Mouse (Mus musculus): ENCODE results near the gene Bcas3.
"Not testable (repeated sequence)": the region's sequence is repeated elsewhere in the genome, so short reads cannot be mapped to it uniquely, and the experiment has no call there.

Bcas3 gene

DNA sequence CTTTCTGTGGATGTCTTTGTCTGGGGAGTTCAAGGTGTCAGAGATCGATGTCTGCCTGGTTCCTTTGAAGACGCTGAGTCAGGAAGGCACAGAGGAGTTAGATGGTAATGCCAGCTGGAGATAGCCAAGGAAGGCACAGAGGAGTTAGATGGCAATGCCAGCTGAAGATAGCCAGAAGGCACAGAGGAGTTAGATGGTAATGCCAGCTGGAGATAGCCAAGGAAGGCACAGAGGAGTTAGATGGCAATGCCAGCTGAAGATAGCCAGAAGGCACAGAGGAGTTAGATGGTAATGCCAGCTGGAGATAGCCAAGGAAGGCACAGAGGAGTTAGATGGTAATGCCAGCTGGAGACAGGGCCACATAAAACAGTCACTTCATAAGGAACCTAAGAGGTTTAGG, 363.8 kb downstream of the Bcas3 start:
- DNase-seq = not testable (repeated sequence)

DNA sequence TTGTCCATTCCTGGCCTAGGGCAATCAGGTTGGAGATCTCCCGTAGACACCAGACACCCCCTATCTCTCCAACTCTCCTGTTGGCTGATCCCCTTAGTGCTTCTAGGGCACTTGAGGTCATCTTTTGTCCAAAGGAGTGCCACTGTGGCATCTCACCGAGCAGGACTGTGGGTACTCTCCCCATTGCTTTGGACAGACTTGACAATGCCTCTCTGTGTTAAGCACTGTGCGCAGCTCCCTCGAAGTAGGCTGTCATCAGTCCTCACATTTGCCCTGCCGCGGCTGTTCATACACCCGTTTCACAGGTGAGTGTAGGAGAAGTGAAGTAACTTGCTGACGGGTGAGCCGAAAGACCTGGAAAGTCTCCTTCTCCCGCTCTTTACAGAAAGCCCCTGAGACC, 366.1 kb downstream of the Bcas3 start:
- no peak for DNase-seq

DNA sequence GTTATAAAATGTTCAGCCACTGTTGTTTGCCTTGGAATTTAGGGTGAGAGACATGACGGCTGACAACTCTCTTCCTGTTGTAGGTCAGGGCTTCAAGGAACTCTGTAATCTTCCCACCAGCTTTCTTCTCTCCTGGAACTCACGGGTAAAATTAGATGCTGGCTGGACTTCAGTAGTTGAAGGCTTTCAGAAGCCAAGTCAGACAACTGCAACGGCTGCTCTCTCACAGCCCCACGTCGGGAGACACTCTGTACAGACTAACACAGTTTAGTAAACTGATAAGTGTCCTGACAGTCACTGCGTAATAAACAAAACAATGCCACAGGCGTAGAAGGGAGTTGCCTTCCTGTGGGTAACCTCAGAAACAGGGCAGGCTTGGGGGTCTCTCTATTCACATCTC, 366.8 kb downstream of the Bcas3 start:
- DNase-seq = peak; percentile 70

DNA sequence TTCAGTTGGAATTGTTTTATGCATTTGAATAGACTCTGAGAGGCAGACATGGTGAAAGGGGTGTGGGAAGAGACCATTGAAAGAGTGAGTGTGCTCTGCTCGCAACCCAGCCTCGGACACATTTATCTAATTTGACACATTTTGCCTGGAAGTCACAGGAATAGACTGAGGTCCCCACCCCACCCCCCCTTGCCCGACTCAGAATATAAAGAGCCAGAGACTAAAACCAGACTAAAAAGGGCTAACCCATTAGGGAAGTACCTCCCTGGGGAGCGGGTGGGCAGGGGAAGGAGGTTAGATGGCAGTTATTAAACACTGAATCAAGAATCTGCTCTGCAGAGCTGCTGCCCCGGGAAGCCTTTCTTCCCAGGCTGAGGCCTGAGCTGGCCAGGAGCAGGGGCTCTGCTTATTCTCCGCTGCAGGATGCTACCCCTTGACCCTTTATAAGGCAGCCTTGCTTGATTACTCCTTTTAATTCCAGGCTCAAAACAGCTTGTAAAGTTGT, 367.4 kb downstream of the Bcas3 start:
- no peak for DNase-seq

DNA sequence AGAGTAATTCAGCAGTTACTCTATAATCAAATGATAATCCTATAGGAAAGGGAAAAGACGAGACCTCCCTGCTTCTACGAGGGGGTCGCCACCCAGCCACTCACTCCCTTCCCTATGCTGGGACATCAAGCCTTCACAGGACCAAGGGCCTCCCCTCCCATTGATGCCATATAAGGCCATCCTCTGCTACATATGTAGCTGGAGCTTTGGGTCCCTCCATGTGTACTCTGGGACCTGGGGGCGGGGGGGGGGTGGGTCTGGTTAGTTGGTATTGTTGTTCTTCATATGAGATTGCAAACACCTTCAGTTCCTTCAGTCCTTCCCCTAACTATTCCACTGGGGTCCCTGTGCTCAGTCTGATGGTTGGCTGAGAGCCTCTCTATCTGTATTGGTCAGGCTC, 369.0 kb downstream of the Bcas3 start:
- DNase-seq = no peak

DNA sequence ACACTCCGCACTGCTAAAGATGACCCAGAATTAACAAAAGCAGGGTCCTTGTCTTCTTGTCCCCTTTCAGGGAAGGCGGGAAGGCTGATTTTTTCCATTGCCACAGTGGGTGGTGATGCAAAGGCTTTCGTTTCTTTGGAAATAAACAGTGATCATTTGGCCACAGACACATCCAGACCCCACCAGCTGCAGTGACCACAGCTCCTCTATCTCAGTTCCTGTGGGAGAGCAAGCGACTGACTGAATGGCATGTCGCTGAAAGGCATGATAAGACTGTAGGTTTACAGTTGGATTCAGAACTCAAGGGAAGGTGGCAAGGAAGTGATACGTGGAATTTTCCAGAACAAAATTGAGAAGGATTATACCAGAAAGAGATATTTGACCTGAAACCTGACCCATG, 371.2 kb downstream of the Bcas3 start:
- DNase-seq = no peak

DNA sequence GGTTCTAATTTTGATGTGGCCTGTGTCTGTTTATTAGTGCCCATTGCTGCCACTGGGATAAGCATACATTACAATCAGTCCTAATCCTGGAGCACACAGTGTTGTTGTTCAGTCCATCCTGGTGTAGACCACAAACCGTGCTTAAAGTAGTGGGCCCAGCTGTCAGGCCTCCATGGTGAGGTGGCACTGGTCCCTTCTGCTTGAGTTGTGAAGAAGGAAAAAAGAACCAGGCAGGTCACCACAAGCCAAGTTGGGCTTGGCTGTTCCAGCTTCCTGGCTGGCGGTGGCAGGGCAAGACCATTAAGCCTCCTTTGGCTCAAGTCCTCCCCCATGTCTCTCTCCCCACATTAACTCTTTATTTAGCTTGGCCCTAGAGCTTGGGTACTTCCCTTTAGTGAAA, 376.8 kb downstream of the Bcas3 start:
- no peak for DNase-seq

DNA sequence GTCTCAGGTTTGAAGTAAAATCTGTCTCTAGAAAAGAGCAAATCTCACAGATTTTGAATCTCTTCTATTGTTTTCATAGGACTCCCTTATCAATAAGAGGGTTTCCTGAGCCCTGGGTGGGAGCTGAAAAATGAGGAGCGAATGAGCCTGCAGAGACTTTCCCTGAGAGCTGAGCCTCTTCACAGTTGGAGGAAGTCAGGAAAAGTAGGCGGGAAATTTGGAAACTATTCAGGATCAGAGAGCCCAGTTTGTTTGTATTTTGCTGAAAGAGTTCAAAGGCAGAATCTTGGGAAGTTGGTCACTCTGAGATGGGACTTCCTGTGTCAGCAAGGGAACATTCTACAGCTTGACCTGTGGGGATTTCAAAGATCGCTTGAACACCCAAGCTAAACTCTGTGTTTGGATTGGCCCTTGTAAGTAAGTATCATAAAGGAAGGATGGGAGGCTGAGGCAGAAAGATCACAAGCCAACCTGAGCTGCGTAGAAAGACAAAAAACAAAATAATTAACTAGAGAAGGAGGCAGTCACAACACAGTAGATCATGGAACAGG, 379.6 kb downstream of the Bcas3 start:
- peak; percentile 77 for DNase-seq

DNA sequence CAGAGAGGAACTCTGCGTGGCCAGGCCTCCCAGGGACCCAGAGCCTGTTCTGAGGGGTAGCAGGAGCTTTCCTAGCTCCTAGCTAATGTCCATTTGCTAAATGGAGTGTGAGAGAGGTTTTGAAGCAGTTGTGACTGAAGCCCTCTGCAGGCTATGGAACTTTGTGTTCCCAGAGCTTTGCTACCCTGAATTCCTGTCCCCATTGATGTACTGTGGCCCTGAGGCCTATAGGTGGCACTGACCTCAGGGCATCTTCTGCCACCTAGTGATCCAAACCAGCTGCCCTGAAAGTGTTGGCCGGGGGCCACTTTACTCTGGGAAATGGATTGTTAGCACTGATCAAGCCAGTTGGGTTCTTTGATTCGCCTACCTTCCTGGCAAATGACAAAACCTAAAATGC, 380.6 kb downstream of the Bcas3 start:
- DNase-seq = peak; percentile 84

DNA sequence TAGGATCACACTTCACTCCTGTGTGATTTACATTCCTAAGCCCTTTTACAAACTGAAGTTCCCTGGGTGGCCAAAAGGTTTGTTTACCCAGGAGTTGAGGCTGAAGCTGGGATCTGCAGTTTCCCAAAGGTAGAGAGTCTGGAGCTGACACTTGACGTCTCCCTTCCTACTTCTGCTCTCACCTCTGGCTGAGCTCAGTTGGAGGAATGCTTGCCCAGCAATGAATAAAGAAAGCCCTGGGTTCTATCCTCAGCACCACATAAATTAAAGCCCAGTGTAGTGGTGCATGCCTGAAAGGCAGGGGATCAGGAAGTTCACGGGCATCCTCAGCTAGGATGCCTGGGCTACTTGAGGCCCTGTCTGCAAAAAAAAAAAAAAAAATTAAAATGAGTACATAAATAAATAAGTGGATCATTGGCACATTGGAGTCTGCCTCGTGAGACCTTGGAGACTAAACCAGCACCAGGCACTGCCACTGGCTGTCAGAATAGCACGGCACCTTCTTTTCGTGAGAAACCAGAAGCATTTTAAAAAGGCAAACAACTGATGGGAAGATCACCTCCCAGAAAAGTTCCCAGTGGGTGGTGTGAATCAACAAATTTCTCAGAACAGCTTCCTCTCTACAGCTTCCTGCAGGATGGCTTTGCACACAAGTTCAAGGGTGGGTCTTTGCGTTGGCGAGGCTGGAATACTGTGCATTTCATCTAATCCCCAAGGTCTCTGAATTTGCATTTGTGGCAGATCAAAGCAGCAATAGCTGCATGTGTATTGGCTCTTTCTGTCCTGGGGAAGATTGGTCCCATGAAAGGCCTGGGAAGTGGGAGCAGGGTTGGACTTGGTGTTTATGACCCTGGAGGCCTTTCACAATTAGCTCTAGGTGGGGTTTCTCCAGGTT, 381.6 kb downstream of the Bcas3 start:
- DNase-seq = peak; percentile 34

DNA sequence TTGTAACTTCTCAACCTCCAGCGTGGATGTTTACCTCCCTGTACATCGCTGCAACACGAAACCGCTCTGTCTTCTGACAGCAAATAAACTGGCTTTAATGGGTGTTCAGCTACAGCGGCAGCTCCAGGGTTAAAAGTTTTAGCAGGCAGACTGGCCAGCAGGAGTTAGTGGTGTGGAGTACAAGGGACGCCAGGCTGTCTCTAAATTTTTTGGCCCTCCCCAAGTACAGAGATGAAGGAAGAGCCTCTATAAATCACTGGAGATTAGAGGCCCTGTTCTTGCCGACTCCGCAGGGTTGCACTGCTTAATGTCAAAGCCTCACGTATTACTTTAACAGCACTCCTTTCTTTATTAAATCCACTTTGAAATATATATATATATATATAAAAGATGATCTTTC, 384.3 kb downstream of the Bcas3 start:
- DNase-seq = no peak

DNA sequence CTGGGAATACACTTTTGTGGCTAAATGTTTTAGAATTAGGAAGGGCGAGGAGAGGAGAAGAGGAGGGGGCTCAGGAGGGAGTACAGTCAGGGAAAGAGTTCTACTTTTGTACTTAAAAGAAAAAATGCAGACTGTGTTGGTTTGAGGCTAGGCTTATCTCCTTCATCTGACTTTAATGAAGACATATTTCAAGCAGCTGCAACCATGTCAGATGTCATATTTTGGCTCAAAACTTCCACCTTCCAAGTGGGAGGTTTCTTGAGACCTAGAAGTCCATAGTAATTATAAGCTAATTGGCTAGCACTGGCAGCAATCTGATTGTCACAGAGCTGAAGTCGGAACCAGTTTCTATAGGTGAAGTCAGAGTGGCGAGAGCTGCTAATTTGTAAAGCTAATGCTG, 384.9 kb downstream of the Bcas3 start:
- DNase-seq = no peak

DNA sequence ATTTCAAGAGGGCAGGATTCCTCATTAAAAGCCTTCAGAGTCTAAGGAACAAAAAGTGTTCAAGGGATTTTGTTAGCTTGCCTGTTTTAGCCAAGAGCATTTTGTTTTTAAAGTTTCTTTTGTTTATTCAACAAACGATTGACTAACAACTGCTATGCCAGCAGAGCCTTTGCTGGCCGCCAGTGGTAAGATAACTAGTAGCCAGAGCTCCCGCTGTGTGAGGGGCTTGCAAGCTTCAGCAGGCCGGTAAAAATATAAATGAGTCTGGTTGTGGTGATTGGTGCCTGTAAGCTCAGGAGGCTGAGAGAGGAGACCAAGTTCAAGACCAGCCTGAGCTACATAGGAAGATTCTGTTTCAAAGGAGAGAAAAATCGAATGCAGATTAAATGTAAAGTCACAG, 385.6 kb downstream of the Bcas3 start:
- DNase-seq = no peak

DNA sequence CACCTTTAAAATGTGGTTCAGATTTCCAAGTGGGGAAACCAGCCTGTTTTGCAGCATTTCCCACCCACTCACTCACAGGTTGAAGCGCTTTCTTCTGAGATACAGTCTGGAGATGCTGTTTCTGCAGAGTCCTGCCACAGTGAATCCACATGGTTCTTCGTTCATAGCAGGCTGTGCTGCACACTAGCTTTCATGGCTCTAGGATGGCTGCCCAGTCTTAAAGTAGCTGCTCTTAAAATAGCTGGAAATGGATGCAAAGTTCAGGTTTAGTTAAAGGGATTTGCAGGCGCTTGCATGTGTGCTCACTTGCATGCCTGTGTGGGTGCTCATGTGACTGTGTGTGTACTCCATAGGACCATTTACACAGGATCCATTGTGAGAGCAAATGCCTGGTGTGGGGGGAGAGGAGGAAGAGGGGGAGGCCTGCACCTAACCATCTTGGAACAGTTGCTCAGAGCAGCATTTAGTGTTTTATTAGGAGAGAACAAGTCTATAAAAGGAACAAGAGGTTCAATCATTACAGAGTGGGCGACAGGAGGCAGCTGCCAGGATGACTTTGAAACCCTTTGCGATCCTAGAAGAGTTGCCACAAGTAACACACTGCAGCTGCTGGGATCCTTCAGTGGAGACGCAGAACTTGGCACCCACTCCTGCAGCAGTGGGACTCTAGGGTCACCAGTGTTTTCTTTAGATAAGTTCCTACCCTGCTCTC, 386.5 kb downstream of the Bcas3 start:
- peak; percentile 67 for DNase-seq

DNA sequence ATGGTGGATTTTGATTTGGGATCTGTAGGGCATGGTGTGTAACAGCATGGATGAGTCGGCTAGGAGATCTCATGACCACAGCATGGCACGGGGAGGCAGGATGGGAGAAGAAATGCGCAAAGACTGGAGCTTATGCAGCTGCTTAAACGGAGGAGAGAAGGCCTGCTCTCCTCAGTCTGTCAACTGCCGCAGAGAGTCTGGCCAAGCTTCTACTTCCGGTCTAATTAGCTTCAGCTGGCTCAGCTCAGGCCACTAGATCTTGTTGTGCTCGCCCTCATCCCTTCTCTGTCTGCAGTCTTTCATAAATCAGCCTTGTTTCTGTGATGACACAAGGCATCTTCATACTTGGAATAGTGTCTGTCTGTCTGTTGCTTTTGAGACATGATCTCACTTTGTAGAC, 393.4 kb downstream of the Bcas3 start:
- no peak for DNase-seq

DNA sequence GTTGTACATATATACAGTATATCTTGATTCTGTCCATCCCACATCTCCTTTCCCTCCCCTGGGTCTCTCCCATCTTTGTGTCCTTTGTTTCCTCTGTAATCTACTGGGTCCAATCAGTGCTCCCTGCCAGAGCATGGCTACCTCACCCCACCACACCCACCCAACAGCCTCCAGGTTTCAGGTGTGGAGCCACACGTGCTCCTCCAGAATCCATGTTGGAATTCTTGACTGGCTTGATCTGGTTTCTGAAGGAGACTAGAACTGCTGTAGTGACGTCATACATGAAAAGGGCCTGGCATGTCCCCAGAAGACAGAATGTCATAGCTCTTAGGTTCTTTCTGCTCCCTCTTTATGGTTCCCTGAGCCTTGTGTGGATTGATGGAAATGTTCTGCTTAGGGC, 395.9 kb downstream of the Bcas3 start:
- no peak for DNase-seq

DNA sequence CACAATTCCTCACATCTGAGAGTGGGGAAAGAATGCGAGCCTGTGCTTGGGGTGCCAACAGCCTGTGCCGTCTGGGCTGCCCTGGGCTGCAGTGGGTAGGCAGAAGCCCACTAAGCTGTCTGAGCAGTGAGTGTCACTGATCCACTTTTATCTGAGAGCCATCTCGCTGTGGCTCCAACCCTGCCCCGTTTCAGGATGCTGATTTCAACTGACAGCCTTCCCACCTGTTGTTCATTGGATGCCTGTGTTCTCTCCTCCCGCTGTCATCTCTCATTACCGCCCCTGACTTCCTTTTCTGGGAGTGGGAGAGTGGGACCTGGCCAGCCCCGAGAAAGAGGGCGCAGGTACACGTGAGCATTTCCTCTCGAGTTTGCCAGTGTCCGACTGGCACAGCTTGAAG, 398.2 kb downstream of the Bcas3 start:
- no peak for DNase-seq

DNA sequence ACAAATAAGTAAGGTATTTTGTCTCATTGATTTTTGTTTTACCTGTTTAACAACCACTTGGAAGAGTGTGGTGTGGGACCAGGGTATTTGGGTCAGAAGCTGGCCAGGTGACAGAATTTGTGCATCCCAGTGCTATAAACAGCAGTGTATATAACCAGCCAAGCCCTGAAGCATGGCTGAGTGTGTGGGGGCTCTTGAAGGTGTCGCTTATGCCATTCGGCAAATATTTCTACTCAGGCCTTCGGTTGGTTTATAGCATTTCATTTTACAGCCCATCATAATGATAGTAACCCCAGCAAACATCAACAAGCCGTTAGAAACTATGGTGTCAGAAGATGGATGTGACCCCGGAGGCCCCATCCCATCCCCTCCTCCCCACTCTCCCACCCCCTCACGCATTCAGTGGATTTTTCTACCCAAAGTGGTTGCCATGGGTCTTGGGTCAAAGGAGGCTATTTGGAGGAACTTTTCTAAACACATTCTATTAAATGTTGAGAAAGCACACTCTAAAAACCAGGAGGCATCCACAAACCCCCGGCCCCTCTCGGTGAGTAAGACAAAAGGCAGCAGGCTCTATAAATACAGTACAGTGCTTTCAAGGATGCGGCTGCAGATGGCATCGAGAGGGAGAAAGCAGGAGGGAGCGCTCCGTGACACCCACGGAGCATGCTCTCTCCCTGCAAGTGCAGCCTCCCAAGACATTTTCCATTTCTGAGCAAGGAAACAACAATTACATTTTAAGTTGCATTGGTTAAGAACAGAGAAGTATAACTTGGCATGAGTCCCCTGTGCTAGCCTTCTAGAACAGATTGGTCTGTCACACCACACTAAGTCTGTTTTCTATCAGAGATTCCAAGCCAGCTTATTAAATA, 401.9 kb downstream of the Bcas3 start:
- DNase-seq = peak; percentile 64

DNA sequence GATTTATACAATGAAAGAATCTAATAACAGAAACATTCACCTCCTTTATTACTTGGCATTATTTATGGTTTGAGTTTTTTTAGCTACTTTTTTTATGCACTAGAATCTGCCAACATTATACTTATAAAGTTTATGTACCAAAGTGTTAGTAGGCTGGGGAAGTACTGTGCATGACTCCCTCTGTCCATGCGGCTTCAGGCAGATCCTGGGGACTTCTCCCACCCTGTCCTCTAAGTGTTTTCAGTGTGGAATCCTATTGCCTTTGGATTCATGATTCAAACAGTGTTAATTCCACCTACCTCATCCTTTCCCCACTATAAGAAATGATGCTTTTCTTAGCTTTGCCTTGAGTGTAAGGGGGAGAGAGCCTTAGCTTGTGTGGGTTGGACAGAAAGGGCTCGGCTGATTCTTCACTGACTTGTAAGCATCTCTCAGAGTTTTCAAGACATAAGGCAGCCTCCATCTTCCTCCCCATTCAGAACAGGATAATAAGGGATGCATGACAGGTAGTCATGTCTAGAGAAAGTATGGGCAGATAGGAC, 402.6 kb downstream of the Bcas3 start:
- DNase-seq = no peak

DNA sequence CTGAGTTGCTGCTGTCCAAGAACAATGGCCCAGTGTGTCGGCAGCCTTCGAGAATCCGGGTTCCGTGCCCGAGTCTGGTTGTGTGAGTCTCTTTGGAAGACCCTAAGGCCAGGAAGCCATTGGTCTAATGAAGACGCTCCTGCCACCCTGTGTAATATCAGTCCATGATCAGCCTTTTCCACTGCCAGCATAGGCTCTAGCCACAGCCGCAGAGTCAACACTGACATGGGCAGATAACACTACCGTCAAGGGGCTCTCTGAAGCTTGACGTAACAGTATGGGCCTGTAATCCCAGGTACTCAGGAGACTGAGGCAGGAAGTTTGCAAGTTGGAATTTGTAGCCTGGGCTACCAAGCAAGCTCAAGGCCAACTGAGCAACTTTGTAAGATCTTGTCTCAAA, 405.9 kb downstream of the Bcas3 start:
- no peak for DNase-seq

DNA sequence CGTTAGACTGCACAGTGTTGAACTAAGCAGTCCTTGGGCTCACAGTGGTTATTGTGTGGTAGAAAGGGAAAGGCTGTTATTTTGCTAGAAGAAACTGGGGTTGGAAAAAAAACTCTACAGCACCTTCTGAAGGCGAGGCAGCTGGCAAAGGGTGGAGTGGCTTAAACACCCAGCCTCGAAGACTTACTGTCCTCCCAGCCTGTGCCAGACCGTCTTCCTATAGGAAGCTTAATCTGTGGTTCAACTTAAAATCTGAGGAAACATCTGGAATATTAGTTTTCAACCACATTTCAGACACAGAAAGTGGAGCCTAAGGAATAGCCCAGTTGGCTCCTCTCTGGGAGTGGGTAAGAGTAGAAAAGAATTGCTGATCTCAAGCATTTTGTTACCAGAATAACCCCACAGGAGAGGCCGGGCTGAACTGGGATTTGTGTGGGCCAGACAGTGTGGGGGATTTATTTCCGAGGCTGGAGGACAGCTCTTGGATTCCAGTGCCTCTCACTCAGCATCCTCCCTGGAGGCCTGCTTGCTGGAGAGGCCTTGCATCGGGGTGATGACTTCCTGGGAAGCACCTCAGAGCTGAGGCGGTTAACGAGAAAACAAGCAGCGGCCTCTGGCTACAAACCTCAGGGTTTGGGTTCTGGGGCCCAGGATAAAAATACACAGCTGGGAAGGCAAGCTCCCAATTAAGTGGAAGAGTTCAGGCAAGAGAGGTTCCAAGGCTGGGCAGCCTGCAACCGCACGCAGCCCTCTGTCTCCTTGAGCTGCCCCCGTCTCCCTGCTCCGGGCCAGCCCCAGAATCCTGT, 406.9 kb downstream of the Bcas3 start:
- no peak for DNase-seq

All from lung, postnatal 36 days (tissue).